Mouse (Mus musculus): ENCODE measurements at regions not wholly inside any gene's neighbourhood (a gene's known extent, or its start where the extent isn't known, plus 50 kb on each side); places are given as distances from the start of the nearest gene placed in this dataset.

DNA sequence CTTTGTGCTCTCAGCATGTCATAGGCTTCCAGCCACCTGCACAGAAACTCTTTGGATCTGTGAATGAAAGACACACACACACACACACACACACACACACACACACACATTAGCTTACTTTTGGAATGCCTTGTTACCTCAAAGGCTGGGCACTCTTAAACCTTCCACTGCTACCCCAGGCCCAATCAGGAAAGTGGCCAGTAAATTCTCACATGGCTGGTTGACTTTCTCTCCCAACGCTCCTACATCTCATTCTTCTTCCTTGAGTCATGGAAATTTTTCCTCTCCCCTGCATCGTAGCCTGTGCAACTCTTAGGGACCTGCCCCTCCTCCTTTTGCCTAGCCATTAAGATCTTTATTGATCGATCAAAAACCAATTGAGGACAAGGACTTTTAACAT lies 465.3 kb upstream of the Cpeb2 start:
- DNase-seq (ENCODE audit: inconsistent age in 2 of 2, low spot score in 1 of 2): no peak

DNA sequence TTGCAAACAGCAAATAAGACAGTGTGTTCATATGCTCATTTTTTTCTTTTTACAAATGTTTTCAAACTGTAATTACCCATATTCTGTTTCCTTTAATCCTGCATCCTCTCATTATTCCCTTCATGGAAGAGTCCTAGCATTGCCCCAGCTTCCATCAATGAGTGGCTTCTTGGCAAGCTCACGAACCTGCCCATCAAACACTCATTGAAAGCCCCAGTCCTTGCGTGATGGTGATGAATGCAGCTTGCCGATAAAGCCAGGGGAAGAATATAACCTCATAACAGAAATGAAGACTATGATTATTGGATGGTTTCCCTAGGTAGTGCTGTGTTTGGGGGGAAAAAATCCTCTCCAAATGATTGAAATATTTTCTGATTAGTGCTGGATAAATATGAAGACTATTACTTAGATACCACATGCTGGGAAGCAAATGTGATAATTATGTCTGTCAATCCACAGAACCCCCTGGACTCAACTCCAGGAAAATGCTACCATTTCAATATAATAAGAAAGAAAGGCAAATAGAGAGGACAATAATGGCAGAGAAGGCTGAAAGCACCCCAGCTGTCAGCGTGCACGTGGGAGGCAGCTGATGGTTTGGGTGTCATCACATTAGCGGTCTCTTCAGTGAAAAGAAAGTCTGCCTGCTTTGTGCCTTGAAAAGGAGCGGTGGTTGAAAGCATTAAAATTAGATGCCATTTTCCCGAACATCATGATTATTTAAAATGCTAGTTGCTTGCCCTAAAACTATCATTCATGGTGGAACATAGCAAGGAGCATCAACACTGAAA lies 455.7 kb upstream of the Cpeb2 start:
- DNase-seq (ENCODE audit: inconsistent age in 2 of 2, low spot score in 1 of 2): no peak

DNA sequence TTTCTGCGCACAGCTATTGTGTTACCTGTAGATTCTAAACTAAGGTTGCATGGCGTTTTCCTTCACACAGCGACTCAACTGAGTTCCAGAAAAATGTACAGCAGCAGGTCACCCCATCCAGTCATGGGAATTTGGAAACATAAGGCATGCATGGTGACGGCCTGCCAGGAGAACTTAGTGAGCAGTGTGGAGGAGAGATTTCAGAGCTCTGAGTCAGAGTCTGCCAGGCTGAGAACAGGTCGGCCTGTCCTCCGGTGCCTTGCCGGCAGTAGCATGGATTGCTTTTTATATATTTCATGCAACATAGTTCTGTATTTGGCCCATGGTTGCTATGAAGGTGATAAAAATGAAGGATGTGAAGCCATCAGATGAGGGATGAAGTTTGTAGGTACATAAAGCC lies 427.0 kb upstream of the Cpeb2 start:
- peak in 1 of 2 experiments; percentile 5 for DNase-seq (ENCODE audit: inconsistent age in 2 of 2, low spot score in 1 of 2)

Measured in adrenal gland, adult (tissue).